Mouse (Mus musculus): ENCODE data around the gene Isg20. TPM values are rescaled to one million over a fixed set of nuclear protein-coding genes. Genes with fewer than 3 reads are reported as not detected.

Isg20 gene
- polyA plus RNA-seq, 1 experiment from 2014 or later, result 12.7 TPM

GRCm38 (mm10) chr7:78883726-78884060, 29.5 kb upstream of the Isg20 start:
- no peak overlapping the region for H3K9ac ChIP-seq
- H3K9me3 ChIP-seq (replicated peaks), result no peaks in the 10 kb centered on the region
- no peak overlapping the region for H3K4me3 ChIP-seq
- no peak overlapping the region for H3K27ac ChIP-seq
- 14% methylated on average over 7 of the region's 8 CpGs for WGBS
- H3K36me3 ChIP-seq, result no peaks in the 10 kb centered on the region
- peaks cover 9% of the 10 kb centered on the region for H3K4me1 ChIP-seq (replicated peaks)
- no peak overlapping the region for H3K4me2 ChIP-seq
- no peak for ATAC-seq (replicated peaks; ENCODE audit: insufficient number of reproducible peaks, insufficient read depth, low FRiP score, low read depth)
- H3K27me3 ChIP-seq, result peaks cover 94% of the 10 kb centered on the region

GRCm38 (mm10) chr7:78884139-78884538, 29.1 kb upstream of the Isg20 start:
- WGBS, result 11% methylated on average over 6 of the region's 6 CpGs
- H3K27me3 ChIP-seq, result peaks cover 91% of the 10 kb centered on the region
- no peak for ATAC-seq (replicated peaks; ENCODE audit: insufficient number of reproducible peaks, insufficient read depth, low FRiP score, low read depth)
- H3K4me2 ChIP-seq, result no peak overlapping the region
- H3K9me3 ChIP-seq (replicated peaks), result no peaks in the 10 kb centered on the region
- peaks cover 9% of the 10 kb centered on the region for H3K4me1 ChIP-seq (replicated peaks)
- no peak overlapping the region for H3K4me3 ChIP-seq
- no peaks in the 10 kb centered on the region for H3K36me3 ChIP-seq
- no peak overlapping the region for H3K9ac ChIP-seq
- H3K27ac ChIP-seq, result no peak overlapping the region

GRCm38 (mm10) chr7:78885404-78885803, 27.8 kb upstream of the Isg20 start:
- H3K4me2 ChIP-seq, result no peak overlapping the region
- H3K4me3 ChIP-seq, result no peak overlapping the region
- peaks cover 89% of the 10 kb centered on the region for H3K27me3 ChIP-seq
- peaks cover 9% of the 10 kb centered on the region for H3K4me1 ChIP-seq (replicated peaks)
- no peak for ATAC-seq (replicated peaks; ENCODE audit: insufficient number of reproducible peaks, insufficient read depth, low FRiP score, low read depth)
- H3K9me3 ChIP-seq (replicated peaks), result no peaks in the 10 kb centered on the region
- H3K9ac ChIP-seq, result no peak overlapping the region
- no peak overlapping the region for H3K27ac ChIP-seq
- WGBS, result 77% methylated on average over 5 of the region's 5 CpGs
- no peaks in the 10 kb centered on the region for H3K36me3 ChIP-seq

- no peak for ATAC-seq (replicated peaks; ENCODE audit: insufficient number of reproducible peaks, insufficient read depth, low FRiP score, low read depth)
- 71% methylated on average over 4 of the region's 4 CpGs for WGBS
Observed at GRCm38 (mm10) chr7:78886496-78886895, 26.7 kb upstream of the Isg20 start.

GRCm38 (mm10) chr7:78887431-78887842, 25.8 kb upstream of the Isg20 start:
- H3K4me2 ChIP-seq, result no peak overlapping the region
- WGBS, result 65% methylated on average over 9 of the region's 9 CpGs
- H3K27me3 ChIP-seq, result peaks cover 75% of the 10 kb centered on the region
- no peaks in the 10 kb centered on the region for H3K9me3 ChIP-seq (replicated peaks)
- no peak overlapping the region for H3K9ac ChIP-seq
- H3K27ac ChIP-seq, result no peak overlapping the region
- no peaks in the 10 kb centered on the region for H3K36me3 ChIP-seq
- no peak for ATAC-seq (replicated peaks; ENCODE audit: insufficient number of reproducible peaks, insufficient read depth, low FRiP score, low read depth)
- peaks cover 8% of the 10 kb centered on the region for H3K4me1 ChIP-seq (replicated peaks)
- H3K4me3 ChIP-seq, result no peak overlapping the region

More at GRCm38 (mm10) chr7:78886496-78886895, 26.7 kb upstream of the Isg20 start:
- H3K4me2 ChIP-seq, result no peak overlapping the region
- H3K27ac ChIP-seq, result no peak overlapping the region
- no peaks in the 10 kb centered on the region for H3K9me3 ChIP-seq (replicated peaks)
- peaks cover 9% of the 10 kb centered on the region for H3K4me1 ChIP-seq (replicated peaks)
- H3K9ac ChIP-seq, result no peak overlapping the region
- H3K36me3 ChIP-seq, result no peaks in the 10 kb centered on the region
- H3K4me3 ChIP-seq, result no peak overlapping the region
- H3K27me3 ChIP-seq, result peaks cover 82% of the 10 kb centered on the region

GRCm38 (mm10) chr7:78890641-78891040, 22.6 kb upstream of the Isg20 start:
- Histone ChIP-seq H3K27me3 (peaks cover 45% of the 10 kb centered on the region), H3K4me2 (no peak overlapping the region), H3K27ac (no peak overlapping the region), H3K36me3 (no peaks in the 10 kb centered on the region), H3K4me3 (no peak overlapping the region), H3K9ac (no peak overlapping the region), H3K4me1 (replicated peaks) (peaks cover 3% of the 10 kb centered on the region), H3K9me3 (replicated peaks) (no peaks in the 10 kb centered on the region)
- ATAC-seq (replicated peaks; ENCODE audit: insufficient number of reproducible peaks, insufficient read depth, low FRiP score, low read depth), result no peak
- 2% methylated on average over 16 of the region's 16 CpGs for WGBS

GRCm38 (mm10) chr7:78893917-78894316, 19.3 kb upstream of the Isg20 start:
- 68% methylated on average over 10 of the region's 10 CpGs for WGBS

GRCm38 (mm10) chr7:78895021-78895652, 18.1 kb upstream of the Isg20 start:
- no peak for ATAC-seq (replicated peaks; ENCODE audit: insufficient number of reproducible peaks, insufficient read depth, low FRiP score, low read depth)
- H3K9ac ChIP-seq, result peak overlapping the region; percentile 49
- no peaks in the 10 kb centered on the region; the same call in 1 of the 2 replicates for H3K36me3 ChIP-seq
- H3K4me3 ChIP-seq, result peak overlapping the region; percentile 100
- peak overlapping the region; percentile 77 for H3K27ac ChIP-seq
- H3K4me1 ChIP-seq (replicated peaks), result peaks cover 18% of the 10 kb centered on the region
- WGBS, result 54% methylated on average over 13 of the region's 13 CpGs
- no peaks in the 10 kb centered on the region for H3K9me3 ChIP-seq (replicated peaks)
- H3K27me3 ChIP-seq, result peaks cover 5% of the 10 kb centered on the region
- H3K4me2 ChIP-seq, result peak overlapping the region; percentile 90

More at GRCm38 (mm10) chr7:78893917-78894316, 19.3 kb upstream of the Isg20 start:
- Histone ChIP-seq H3K9ac (no peak overlapping the region), H3K27ac (no peak overlapping the region), H3K9me3 (replicated peaks) (no peaks in the 10 kb centered on the region), H3K4me1 (replicated peaks) (peaks cover 18% of the 10 kb centered on the region), H3K4me3 (no peak overlapping the region), H3K4me2 (no peak overlapping the region), H3K36me3 (no peaks in the 10 kb centered on the region; the same call in 1 of the 2 replicates), H3K27me3 (peaks cover 13% of the 10 kb centered on the region)
- ATAC-seq (replicated peaks; ENCODE audit: insufficient number of reproducible peaks, insufficient read depth, low FRiP score, low read depth), result no peak

GRCm38 (mm10) chr7:78895653-78896333, 17.4 kb upstream of the Isg20 start, which contains the start of gene Aen:
Gene Aen, plus strand, starts transcription at chr7:78895854.
- 2% methylated on average over 53 of the region's 53 CpGs for WGBS
- H3K4me2 ChIP-seq, result peak within 1 kb of the TSS; percentile 90
- H3K4me3 ChIP-seq, result peak within 1 kb of the TSS; percentile 100
- no peaks in the 10 kb centered on the region for H3K27me3 ChIP-seq
- H3K36me3 ChIP-seq, result no peaks in the 10 kb centered on the region; the same call in 1 of the 2 replicates
- peak within 1 kb of the TSS; percentile 77 for H3K27ac ChIP-seq
- peak within 1 kb of the TSS; percentile 79 for H3K9ac ChIP-seq
- peaks cover 18% of the 10 kb centered on the region for H3K4me1 ChIP-seq (replicated peaks)
- ATAC-seq (replicated peaks; ENCODE audit: insufficient number of reproducible peaks, insufficient read depth, low FRiP score, low read depth), result peak; percentile 99
- H3K9me3 ChIP-seq (replicated peaks), result no peaks in the 10 kb centered on the region

- H3K36me3 ChIP-seq, result peaks cover 7% of the 10 kb centered on the region; the same call in 1 of the 2 replicates
- H3K9me3 ChIP-seq (replicated peaks), result no peaks in the 10 kb centered on the region
- no peak overlapping the region for H3K9ac ChIP-seq
- ATAC-seq (replicated peaks; ENCODE audit: insufficient number of reproducible peaks, insufficient read depth, low FRiP score, low read depth), result no peak
- 88% methylated on average over 3 of the region's 3 CpGs for WGBS
- H3K4me1 ChIP-seq (replicated peaks), result peaks cover 18% of the 10 kb centered on the region
- no peaks in the 10 kb centered on the region for H3K27me3 ChIP-seq
- no peak overlapping the region for H3K27ac ChIP-seq
- H3K4me2 ChIP-seq, result no peak overlapping the region
- H3K4me3 ChIP-seq, result no peak overlapping the region
Observed at GRCm38 (mm10) chr7:78897567-78897966, 15.7 kb upstream of the Isg20 start.

- 92% methylated on average over 6 of the region's 6 CpGs for WGBS
- Histone ChIP-seq H3K27me3 (no peaks in the 10 kb centered on the region), H3K36me3 (peaks cover 37% of the 10 kb centered on the region), H3K9me3 (replicated peaks) (no peaks in the 10 kb centered on the region), H3K4me3 (no peak overlapping the region), H3K27ac (no peak overlapping the region), H3K4me2 (no peak overlapping the region), H3K9ac (no peak overlapping the region), H3K4me1 (replicated peaks) (no peaks in the 10 kb centered on the region)
- no peak for ATAC-seq (replicated peaks; ENCODE audit: insufficient number of reproducible peaks, insufficient read depth, low FRiP score, low read depth)
Observed at GRCm38 (mm10) chr7:78903174-78903870, 9.9 kb upstream of the Isg20 start.
